Mouse (Mus musculus): ENCODE results near the gene Gm40193. TPM values are rescaled to one million over a fixed set of nuclear protein-coding genes. Genes with fewer than 3 reads are reported as not detected.

Gene Gm40193
- total and polyA plus RNA-seq, 2 experiments from 2014 or later, result not detected

- Histone ChIP-seq H3K27ac (ENCODE audit: low read depth, low read length) (no peak overlapping the region), H3K4me1 (ENCODE audit: insufficient read depth, low read length) (no peaks in the 10 kb centered on the region), H3K4me2 (ENCODE audit: low read depth, low read length, poor library complexity, severe bottlenecking) (no peak overlapping the region), H3K9ac (replicated peaks; ENCODE audit: low read length, poor library complexity, severe bottlenecking) (no peak overlapping the region), H3K36me3 (ENCODE audit: insufficient read depth, low read length) (no peaks in the 10 kb centered on the region), H3K27me3 (ENCODE audit: insufficient read depth, low read length) (no peaks in the 10 kb centered on the region), H3K4me3 (ENCODE audit: low read depth, low read length) (no peak overlapping the region), H3K9me3 (ENCODE audit: low read length) (no peaks in the 10 kb centered on the region)
- ATAC-seq (ENCODE audit: low FRiP score) (no peak), DNase-seq (ENCODE audit: low spot score) (no peak)
- 100% methylated on average over 1 of the region's 1 CpGs for WGBS
- TF ChIP-seq CTCF (IDR thresholded peaks at IDR 0.05), result no peak
These were observed 32.3 kb downstream of the Gm40193 start for GRCm38 (mm10) chr11:70500476-70500812.

DNA sequence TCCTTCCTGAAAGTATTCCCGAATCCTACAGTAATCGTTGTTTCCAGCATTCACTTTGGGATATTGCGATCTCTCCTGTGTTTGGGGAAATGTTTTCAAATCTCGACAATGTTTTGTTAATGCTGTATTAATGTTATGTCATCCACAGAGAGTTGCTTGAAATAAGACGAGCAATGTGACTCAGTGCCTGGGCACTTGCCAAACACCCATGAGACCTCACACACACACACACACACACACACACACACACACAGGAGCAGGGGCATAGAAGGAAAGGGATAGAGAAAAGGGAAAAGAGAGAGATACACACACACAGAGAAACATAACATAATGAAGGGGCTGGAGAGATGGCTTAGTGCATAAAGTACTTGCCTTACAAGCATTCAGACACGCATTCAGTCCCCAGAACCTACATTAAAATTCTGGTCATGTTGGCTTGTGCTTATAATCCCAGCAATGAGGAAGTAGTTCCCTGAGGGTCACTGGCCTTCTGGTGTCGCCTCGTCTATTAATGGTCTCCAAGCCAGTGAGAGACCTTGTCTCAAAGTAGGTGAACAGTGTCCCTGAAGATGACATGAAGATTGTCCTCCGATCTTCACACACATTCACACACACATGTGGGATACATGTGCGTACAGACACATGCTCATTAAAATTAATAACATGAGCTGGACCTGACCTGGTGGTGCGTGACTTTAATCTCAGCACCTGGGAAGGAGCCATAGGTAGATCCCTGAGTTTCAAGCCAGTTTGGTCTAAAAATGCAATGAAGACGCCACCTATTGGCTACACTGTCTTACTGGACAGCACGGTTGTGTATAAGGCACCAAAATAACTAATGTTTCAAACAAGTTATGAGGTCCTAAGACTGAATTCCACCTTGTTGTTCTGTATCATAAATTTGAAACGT is 32.9 kb downstream of the Gm40193 start:
- H3K9me3 ChIP-seq (ENCODE audit: low read length), result no peaks in the 10 kb centered on the region

DNA sequence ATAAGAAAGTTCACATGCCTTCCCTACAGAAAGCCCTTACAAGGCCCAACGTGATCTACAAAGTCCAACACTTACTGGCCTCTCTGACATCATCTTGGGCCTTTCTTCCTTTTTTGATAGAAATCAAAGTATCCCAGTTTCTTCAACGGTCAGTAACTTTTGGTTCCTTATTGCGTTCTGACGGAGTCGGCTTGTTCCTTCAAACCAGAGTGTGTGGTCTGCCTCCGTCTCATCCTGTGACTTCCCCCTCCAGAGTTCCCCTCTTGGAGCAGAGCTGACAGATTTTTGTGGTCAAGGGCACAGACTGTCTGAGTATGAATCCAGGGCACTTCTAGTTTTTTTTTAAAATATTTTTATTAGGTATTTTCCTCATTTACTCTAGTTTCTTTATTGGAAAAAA is 43.1 kb downstream of the Gm40193 start:
- Histone ChIP-seq H3K36me3 (ENCODE audit: insufficient read depth, low read length) (no peaks in the 10 kb centered on the region), H3K4me2 (ENCODE audit: low read depth, low read length, poor library complexity, severe bottlenecking) (no peak overlapping the region), H3K27me3 (ENCODE audit: insufficient read depth, low read length) (no peaks in the 10 kb centered on the region), H3K9ac (replicated peaks; ENCODE audit: low read length, poor library complexity, severe bottlenecking) (no peak overlapping the region), H3K4me3 (ENCODE audit: low read depth, low read length) (no peak overlapping the region), H3K9me3 (ENCODE audit: low read length) (no peaks in the 10 kb centered on the region), H3K4me1 (ENCODE audit: insufficient read depth, low read length) (no peaks in the 10 kb centered on the region), H3K27ac (ENCODE audit: low read depth, low read length) (no peak overlapping the region)
- TF ChIP-seq CTCF (IDR thresholded peaks at IDR 0.05), result no peak
- DNase-seq (ENCODE audit: low spot score), result no peak
- WGBS, result 90% methylated on average over 6 of the region's 6 CpGs
- ATAC-seq (ENCODE audit: low FRiP score), result no peak

More for the DNA sequence above, 32.9 kb downstream of the Gm40193 start:
- H3K36me3 ChIP-seq (ENCODE audit: insufficient read depth, low read length), result no peaks in the 10 kb centered on the region
- DNase-seq (ENCODE audit: low spot score) (no peak), ATAC-seq (ENCODE audit: low FRiP score) (no peak)
- no peak overlapping the region for H3K27ac ChIP-seq (ENCODE audit: low read depth, low read length)
- WGBS, result 64% methylated on average over 14 of the region's 14 CpGs
- H3K4me2 ChIP-seq (ENCODE audit: low read depth, low read length, poor library complexity, severe bottlenecking), result no peak overlapping the region
- no peak overlapping the region for H3K9ac ChIP-seq (replicated peaks; ENCODE audit: low read length, poor library complexity, severe bottlenecking)
- H3K4me3 ChIP-seq (ENCODE audit: low read depth, low read length), result no peak overlapping the region
- no peaks in the 10 kb centered on the region for H3K27me3 ChIP-seq (ENCODE audit: insufficient read depth, low read length)
- H3K4me1 ChIP-seq (ENCODE audit: insufficient read depth, low read length), result no peaks in the 10 kb centered on the region
- TF ChIP-seq CTCF (IDR thresholded peaks at IDR 0.05), result peak; percentile 41; the same call in 1 of the 2 replicates

DNA sequence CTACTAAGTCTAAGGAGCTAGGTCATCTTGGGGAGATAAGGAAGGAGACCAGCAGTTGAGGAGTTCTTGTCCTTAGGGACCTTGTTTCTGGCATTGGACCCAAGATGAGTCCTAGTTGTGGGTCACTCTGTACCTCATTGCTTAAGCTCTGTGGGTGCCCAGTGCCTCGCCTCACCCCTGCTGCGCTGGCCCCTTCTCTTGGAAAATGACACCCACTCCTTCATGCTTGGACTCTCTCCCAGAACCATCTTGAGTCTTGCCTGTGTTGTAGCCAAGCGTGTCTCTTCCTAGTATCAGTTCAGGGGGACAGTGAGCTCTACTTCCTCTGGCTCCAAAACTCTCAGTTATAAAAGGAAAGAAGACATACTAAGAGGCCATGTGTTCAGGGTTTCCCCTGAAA is 43.6 kb downstream of the Gm40193 start:
- Histone ChIP-seq H3K36me3 (ENCODE audit: insufficient read depth, low read length) (no peaks in the 10 kb centered on the region), H3K4me2 (ENCODE audit: low read depth, low read length, poor library complexity, severe bottlenecking) (no peak overlapping the region), H3K9me3 (ENCODE audit: low read length) (no peaks in the 10 kb centered on the region), H3K4me1 (ENCODE audit: insufficient read depth, low read length) (no peaks in the 10 kb centered on the region), H3K27me3 (ENCODE audit: insufficient read depth, low read length) (no peaks in the 10 kb centered on the region), H3K9ac (replicated peaks; ENCODE audit: low read length, poor library complexity, severe bottlenecking) (no peak overlapping the region), H3K27ac (ENCODE audit: low read depth, low read length) (no peak overlapping the region), H3K4me3 (ENCODE audit: low read depth, low read length) (no peak overlapping the region)
- ATAC-seq (ENCODE audit: low FRiP score), result no peak
- no peak for DNase-seq (ENCODE audit: low spot score)
- 80% methylated on average over 3 of the region's 3 CpGs for WGBS
- TF ChIP-seq CTCF (IDR thresholded peaks at IDR 0.05), result no peak

DNA sequence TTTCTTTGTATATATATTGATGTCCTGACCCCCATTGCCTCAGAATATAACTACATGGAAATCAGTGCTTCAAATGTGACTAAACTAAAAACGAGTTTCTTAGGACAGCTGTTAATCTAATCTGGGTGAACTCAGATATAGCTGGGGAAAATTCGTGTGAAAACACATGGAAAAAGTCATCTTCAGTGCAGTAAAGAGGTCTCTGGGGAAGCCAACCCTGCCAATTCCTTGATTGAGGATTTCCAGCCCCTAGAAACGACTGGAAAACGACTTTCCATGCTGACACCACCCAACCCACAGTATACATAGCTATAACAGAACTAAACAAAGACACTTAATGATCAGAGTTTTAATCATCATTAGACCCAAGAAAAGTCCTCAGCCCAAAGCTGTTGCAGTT is 44.9 kb downstream of the Gm40193 start:
- DNase-seq (ENCODE audit: low spot score) (no peak), ATAC-seq (ENCODE audit: low FRiP score) (no peak)
- Histone ChIP-seq H3K9ac (replicated peaks; ENCODE audit: low read length, poor library complexity, severe bottlenecking) (no peak overlapping the region), H3K36me3 (ENCODE audit: insufficient read depth, low read length) (no peaks in the 10 kb centered on the region), H3K9me3 (ENCODE audit: low read length) (no peaks in the 10 kb centered on the region), H3K27ac (ENCODE audit: low read depth, low read length) (no peak overlapping the region), H3K4me1 (ENCODE audit: insufficient read depth, low read length) (no peaks in the 10 kb centered on the region), H3K4me3 (ENCODE audit: low read depth, low read length) (no peak overlapping the region), H3K27me3 (ENCODE audit: insufficient read depth, low read length) (no peaks in the 10 kb centered on the region), H3K4me2 (ENCODE audit: low read depth, low read length, poor library complexity, severe bottlenecking) (no peak overlapping the region)
- TF ChIP-seq CTCF (IDR thresholded peaks at IDR 0.05), result no peak
- WGBS, result 52% methylated on average over 4 of the region's 4 CpGs

- H3K27me3 ChIP-seq (ENCODE audit: insufficient read depth, low read length), result no peaks in the 10 kb centered on the region
- H3K4me2 ChIP-seq (ENCODE audit: low read depth, low read length, poor library complexity, severe bottlenecking), result no peak overlapping the region
- DNase-seq (ENCODE audit: low spot score) (no peak), ATAC-seq (ENCODE audit: low FRiP score) (no peak)
- WGBS, result 57% methylated on average over 2 of the region's 2 CpGs
- no peaks in the 10 kb centered on the region for H3K36me3 ChIP-seq (ENCODE audit: insufficient read depth, low read length)
- no peak overlapping the region for H3K4me3 ChIP-seq (ENCODE audit: low read depth, low read length)
- no peak for TF ChIP-seq CTCF (IDR thresholded peaks at IDR 0.05)
- no peak overlapping the region for H3K9ac ChIP-seq (replicated peaks; ENCODE audit: low read length, poor library complexity, severe bottlenecking)
- H3K4me1 ChIP-seq (ENCODE audit: insufficient read depth, low read length), result no peaks in the 10 kb centered on the region
- no peak overlapping the region for H3K27ac ChIP-seq (ENCODE audit: low read depth, low read length)
- H3K9me3 ChIP-seq (ENCODE audit: low read length), result no peaks in the 10 kb centered on the region
These were observed 47.2 kb downstream of the Gm40193 start for GRCm38 (mm10) chr11:70485498-70485897.

Other genes with a start within 250 kb of the Gm40193 start
- 0.05 TPM in 1 of 2 replicates, not detected in the other for gene Alox12e, start 210.3 kb downstream of the Gm40193 start, total RNA-seq (2014; rRNA removed)
- gene Alox12e, start 210.3 kb downstream of the Gm40193 start, polyA plus RNA-seq (2015; fragmentation: Nextera tagmentation; extraction: Ambion mirVana), result 0.16 and 0.31 TPM in 2 replicates
- not detected in 2 replicates for gene Alox15, start 180.9 kb downstream of the Gm40193 start, total RNA-seq (2014; rRNA removed)
- 0.16 and 0.28 TPM in 2 replicates for gene Alox15, start 180.9 kb downstream of the Gm40193 start, polyA plus RNA-seq (2015; fragmentation: Nextera tagmentation; extraction: Ambion mirVana)
- 35.6 and 55.1 TPM in 2 replicates for gene Pelp1, start 122.9 kb downstream of the Gm40193 start, total RNA-seq (2014; rRNA removed)
- 28.0 and 28.3 TPM in 2 replicates for gene Pelp1, start 122.9 kb downstream of the Gm40193 start, polyA plus RNA-seq (2015; fragmentation: Nextera tagmentation; extraction: Ambion mirVana)
- 99.9 and 119 TPM in 2 replicates for gene Arrb2, start 100.3 kb downstream of the Gm40193 start, total RNA-seq (2014; rRNA removed)
- 55.0 and 55.6 TPM in 2 replicates for gene Arrb2, start 100.3 kb downstream of the Gm40193 start, polyA plus RNA-seq (2015; fragmentation: Nextera tagmentation; extraction: Ambion mirVana)
- gene Med11, start 81.0 kb downstream of the Gm40193 start, total RNA-seq (2014; rRNA removed), result 23.7 and 30.1 TPM in 2 replicates
- gene Med11, start 81.0 kb downstream of the Gm40193 start, polyA plus RNA-seq (2015; fragmentation: Nextera tagmentation; extraction: Ambion mirVana), result 28.2 and 36.8 TPM in 2 replicates
- 0.44 and 0.71 TPM in 2 replicates for gene Zmynd15, start 73.5 kb downstream of the Gm40193 start, total RNA-seq (2014; rRNA removed)
- gene Zmynd15, start 73.5 kb downstream of the Gm40193 start, polyA plus RNA-seq (2015; fragmentation: Nextera tagmentation; extraction: Ambion mirVana), result 0.47 and 0.70 TPM in 2 replicates
- gene Cxcl16, start 73.0 kb downstream of the Gm40193 start, total RNA-seq (2014; rRNA removed), result 1.2 and 1.9 TPM in 2 replicates
- 3.1 and 3.2 TPM in 2 replicates for gene Cxcl16, start 73.0 kb downstream of the Gm40193 start, polyA plus RNA-seq (2015; fragmentation: Nextera tagmentation; extraction: Ambion mirVana)
- 7.4 and 12.1 TPM in 2 replicates for gene Tm4sf5, start 27.7 kb downstream of the Gm40193 start, total RNA-seq (2014; rRNA removed)
- 18.8 and 19.8 TPM in 2 replicates for gene Tm4sf5, start 27.7 kb downstream of the Gm40193 start, polyA plus RNA-seq (2015; fragmentation: Nextera tagmentation; extraction: Ambion mirVana)
- gene Vmo1, start 18.3 kb downstream of the Gm40193 start, total RNA-seq (2014; rRNA removed), result not detected in 2 replicates
- 0.53 and 0.65 TPM in 2 replicates for gene Vmo1, start 18.3 kb downstream of the Gm40193 start, polyA plus RNA-seq (2015; fragmentation: Nextera tagmentation; extraction: Ambion mirVana)
- gene Gltpd2, start 13.7 kb downstream of the Gm40193 start, total RNA-seq (2014; rRNA removed), result not detected in 2 replicates
- gene Gltpd2, start 13.7 kb downstream of the Gm40193 start, polyA plus RNA-seq (2015; fragmentation: Nextera tagmentation; extraction: Ambion mirVana), result 0.21 and 0.25 TPM in 2 replicates
- gene Psmb6, start 7.6 kb downstream of the Gm40193 start, total RNA-seq (2014; rRNA removed), result 455 and 493 TPM in 2 replicates
- gene Psmb6, start 7.6 kb downstream of the Gm40193 start, polyA plus RNA-seq (2015; fragmentation: Nextera tagmentation; extraction: Ambion mirVana), result 818 and 874 TPM in 2 replicates
- 46.8 and 71.5 TPM in 2 replicates for gene Pld2, start 7.1 kb upstream of the Gm40193 start, total RNA-seq (2014; rRNA removed)
- 18.0 and 19.4 TPM in 2 replicates for gene Pld2, start 7.1 kb upstream of the Gm40193 start, polyA plus RNA-seq (2015; fragmentation: Nextera tagmentation; extraction: Ambion mirVana)
- 80.9 and 82.1 TPM in 2 replicates for gene Mink1, start 29.9 kb upstream of the Gm40193 start, total RNA-seq (2014; rRNA removed)
- 15.6 and 17.1 TPM in 2 replicates for gene Mink1, start 29.9 kb upstream of the Gm40193 start, polyA plus RNA-seq (2015; fragmentation: Nextera tagmentation; extraction: Ambion mirVana)
- not detected in 2 replicates for gene 4930544D05Rik, start 82.9 kb upstream of the Gm40193 start, total RNA-seq (2014; rRNA removed)
- gene 4930544D05Rik, start 82.9 kb upstream of the Gm40193 start, polyA plus RNA-seq (2015; fragmentation: Nextera tagmentation; extraction: Ambion mirVana), result not detected in 2 replicates
- gene Chrne, start 86.3 kb upstream of the Gm40193 start, total RNA-seq (2014; rRNA removed), result not detected in 2 replicates
- 0.78 and 1.1 TPM in 2 replicates for gene Chrne, start 86.3 kb upstream of the Gm40193 start, polyA plus RNA-seq (2015; fragmentation: Nextera tagmentation; extraction: Ambion mirVana)
- gene Gp1ba, start 106.2 kb upstream of the Gm40193 start, total RNA-seq (2014; rRNA removed), result not detected in 2 replicates
- gene Gp1ba, start 106.2 kb upstream of the Gm40193 start, polyA plus RNA-seq (2015; fragmentation: Nextera tagmentation; extraction: Ambion mirVana), result 0.16 and 0.29 TPM in 2 replicates
- gene Rnf167, start 114.3 kb upstream of the Gm40193 start, total RNA-seq (2014; rRNA removed), result 69.1 and 74.4 TPM in 2 replicates
- gene Rnf167, start 114.3 kb upstream of the Gm40193 start, polyA plus RNA-seq (2015; fragmentation: Nextera tagmentation; extraction: Ambion mirVana), result 95.8 and 97.2 TPM in 2 replicates
- 140 and 159 TPM in 2 replicates for gene Slc25a11, start 114.5 kb upstream of the Gm40193 start, total RNA-seq (2014; rRNA removed)
- gene Slc25a11, start 114.5 kb upstream of the Gm40193 start, polyA plus RNA-seq (2015; fragmentation: Nextera tagmentation; extraction: Ambion mirVana), result 160 and 176 TPM in 2 replicates
- 438 and 486 TPM in 2 replicates for gene Pfn1, start 121.7 kb upstream of the Gm40193 start, total RNA-seq (2014; rRNA removed)
- gene Pfn1, start 121.7 kb upstream of the Gm40193 start, polyA plus RNA-seq (2015; fragmentation: Nextera tagmentation; extraction: Ambion mirVana), result 600 and 608 TPM in 2 replicates
- gene Eno3, start 124.3 kb upstream of the Gm40193 start, total RNA-seq (2014; rRNA removed), result 7.2 and 9.9 TPM in 2 replicates
- 5.8 and 7.6 TPM in 2 replicates for gene Eno3, start 124.3 kb upstream of the Gm40193 start, polyA plus RNA-seq (2015; fragmentation: Nextera tagmentation; extraction: Ambion mirVana)
- gene Spag7, start 136.5 kb upstream of the Gm40193 start, total RNA-seq (2014; rRNA removed), result 41.9 and 45.3 TPM in 2 replicates
- 125 and 131 TPM in 2 replicates for gene Spag7, start 136.5 kb upstream of the Gm40193 start, polyA plus RNA-seq (2015; fragmentation: Nextera tagmentation; extraction: Ambion mirVana)
- 20.3 and 24.0 TPM in 2 replicates for gene Camta2, start 155.2 kb upstream of the Gm40193 start, total RNA-seq (2014; rRNA removed)
- 23.6 and 24.5 TPM in 2 replicates for gene Camta2, start 155.2 kb upstream of the Gm40193 start, polyA plus RNA-seq (2015; fragmentation: Nextera tagmentation; extraction: Ambion mirVana)
- 1.7 and 4.8 TPM in 2 replicates for gene Inca1, start 167.2 kb upstream of the Gm40193 start, total RNA-seq (2014; rRNA removed)
- 2.1 and 2.2 TPM in 2 replicates for gene Inca1, start 167.2 kb upstream of the Gm40193 start, polyA plus RNA-seq (2015; fragmentation: Nextera tagmentation; extraction: Ambion mirVana)
- gene Kif1c, start 167.6 kb upstream of the Gm40193 start, total RNA-seq (2014; rRNA removed), result 30.9 and 31.7 TPM in 2 replicates
- 1.6 and 1.9 TPM in 2 replicates for gene Kif1c, start 167.6 kb upstream of the Gm40193 start, polyA plus RNA-seq (2015; fragmentation: Nextera tagmentation; extraction: Ambion mirVana)
- 8.7 and 10.0 TPM in 2 replicates for gene Zfp3, start 231.3 kb upstream of the Gm40193 start, total RNA-seq (2014; rRNA removed)
- gene Zfp3, start 231.3 kb upstream of the Gm40193 start, polyA plus RNA-seq (2015; fragmentation: Nextera tagmentation; extraction: Ambion mirVana), result 9.7 and 10.3 TPM in 2 replicates

All from midbrain, postnatal 0 days (tissue).